Mouse (Mus musculus) lung, postnatal 0 days (tissue): ENCODE data around the gene Grin2c. TPM values are rescaled to one million over a fixed set of nuclear protein-coding genes. Genes with fewer than 3 reads are reported as not detected.

Experiments used
- ATAC-seq: fragments of 200-750 bp; cut with Nextera tagmentation; 2 replicates; pipeline ENCODE4 v1.8.0; 2017; ENCODE audit warnings: moderate library complexity
- DNase-seq: peaks from one replicate; pipeline ENCODE4 v3.0.0-alpha.2; 2016; ENCODE audit warnings: low spot score
- H3K27ac ChIP-seq: fragments of 300-500 bp; sonication (generic); 2 replicates; pipeline ENCODE4 v1.5.1; 2014; ENCODE audit warnings: antibody characterized with exemption, mild to moderate bottlenecking, low read length, mixed read lengths
- H3K27me3 ChIP-seq: fragments of 300-500 bp; sonication (generic); replicated peaks from 2 replicates; pipeline ENCODE4 v1.6.1; 2014; ENCODE audit warnings: low read length, mixed read lengths; ENCODE audit not compliant: insufficient read depth
- H3K36me3 ChIP-seq: fragments of 300-500 bp; sonication (generic); 2 replicates; pipeline ENCODE4 v1.6.1; 2014; ENCODE audit warnings: low read length, mixed read lengths; ENCODE audit not compliant: insufficient read depth
- H3K4me1 ChIP-seq: fragments of 300-500 bp; sonication (generic); 2 replicates; pipeline ENCODE4 v1.6.1; 2014; ENCODE audit warnings: antibody characterized with exemption, low read depth, low read length, mixed read lengths; ENCODE audit not compliant: insufficient read depth
- H3K4me2 ChIP-seq: fragments of 300-500 bp; sonication (generic); replicated peaks from 2 replicates; pipeline ENCODE4 v1.6.1; 2014; ENCODE audit warnings: low read depth, mild to moderate bottlenecking, low read length, moderate library complexity, mixed read lengths
- H3K4me3 ChIP-seq: fragments of 300-500 bp; sonication (generic); 2 replicates; pipeline ENCODE4 v1.5.1; 2014; ENCODE audit warnings: low read depth, low read length
- H3K9ac ChIP-seq: fragments of 300-500 bp; sonication (generic); replicated peaks from 2 replicates; pipeline ENCODE4 v1.6.1; 2014; ENCODE audit warnings: low read depth, mild to moderate bottlenecking
- H3K9me3 ChIP-seq: fragments of 300-500 bp; sonication (generic); 2 replicates; pipeline ENCODE4 v1.6.1; 2016; ENCODE audit warnings: low read length, mixed read lengths
- CTCF ChIP-seq: IDR thresholded peaks from 2 replicates; pipeline ENCODE4 v1.5.1; 2016; ENCODE audit warnings: antibody characterized with exemption, mild to moderate bottlenecking
- EP300 ChIP-seq: IDR thresholded peaks from 2 replicates; pipeline ENCODE4 v1.6.1; 2016; ENCODE audit warnings: antibody characterized with exemption, mild to moderate bottlenecking, control low read depth
- WGBS: fragments of 180-500 bp; shearing (Covaris S2); extraction: QIAGEN DNeasy Blood & Tissue Kit; methylation state at CpG from one replicate; pipeline ENCODE4 v1.1.7; 2014; 5-methylcytosine and 5-hydroxymethylcytosine counted together
- microRNA-seq: library from miRNA; unstranded; fragments of <30 nt; microRNA quantifications from one replicate; pipeline ENCODE4, GENCODE M21; 2016
- polyA plus RNA-seq: library from polyadenylated mRNA; unstranded; fragments of >200 nt; fragmentation: Nextera tagmentation; extraction: Ambion mirVana; gene quantifications from 2 replicates; pipeline ENCODE4 v1.2.1, GENCODE M21; 2015

Gene Grin2c
- polyA plus RNA-seq, 1 experiment from 2014 or later = 0.11 TPM

GRCm38 (mm10) chr11:115209958-115210357, 57.1 kb downstream of the Grin2c start:
- ATAC-seq = no peak
- H3K27ac ChIP-seq = peak overlapping the region; percentile 51; the same call in 1 of the 2 replicates
- no peak overlapping the region for H3K4me3 ChIP-seq
- no peak overlapping the region for H3K4me2 ChIP-seq
- H3K9ac ChIP-seq = no peak overlapping the region
- no peaks in the 10 kb centered on the region for H3K4me1 ChIP-seq
- no peaks in the 10 kb centered on the region for H3K27me3 ChIP-seq
- 84% methylated on average over 7 of the region's 7 CpGs for WGBS
- H3K9me3 ChIP-seq = no peaks in the 10 kb centered on the region
- peaks cover 8% of the 10 kb centered on the region for H3K36me3 ChIP-seq
- TF ChIP-seq CTCF (no peak), EP300 (no peak)
- no peak for DNase-seq

- no peaks in the 10 kb centered on the region for H3K27me3 ChIP-seq
- H3K4me3 ChIP-seq = no peak overlapping the region
- TF ChIP-seq EP300 = no peak
- 79% methylated on average over 25 of the region's 25 CpGs for WGBS
- H3K9me3 ChIP-seq = no peaks in the 10 kb centered on the region
- no peak overlapping the region for H3K4me2 ChIP-seq
- H3K36me3 ChIP-seq = peaks cover 8% of the 10 kb centered on the region
- H3K9ac ChIP-seq = no peak overlapping the region
- H3K27ac ChIP-seq = peak overlapping the region; percentile 51; the same call in 1 of the 2 replicates
- ATAC-seq (peak; percentile 50; the same call in 1 of the 2 replicates), DNase-seq (peak; percentile 52)
- no peaks in the 10 kb centered on the region for H3K4me1 ChIP-seq
These were observed 58.0 kb downstream of the Grin2c start for GRCm38 (mm10) chr11:115208776-115209732.

GRCm38 (mm10) chr11:115208126-115208525, 58.9 kb downstream of the Grin2c start:
- peaks cover 8% of the 10 kb centered on the region for H3K36me3 ChIP-seq
- TF ChIP-seq CTCF (no peak), EP300 (no peak)
- H3K9me3 ChIP-seq = no peaks in the 10 kb centered on the region
- H3K4me1 ChIP-seq = no peaks in the 10 kb centered on the region
- no peak overlapping the region for H3K9ac ChIP-seq
- WGBS = 90% methylated on average over 12 of the region's 12 CpGs
- no peaks in the 10 kb centered on the region for H3K27me3 ChIP-seq
- no peak for ATAC-seq
- no peak overlapping the region for H3K4me2 ChIP-seq
- DNase-seq = no peak
- no peak overlapping the region for H3K27ac ChIP-seq
- H3K4me3 ChIP-seq = no peak overlapping the region

GRCm38 (mm10) chr11:115202756-115203155, 64.3 kb downstream of the Grin2c start:
- H3K27ac ChIP-seq = no peak overlapping the region
- peaks cover 11% of the 10 kb centered on the region for H3K36me3 ChIP-seq
- H3K4me1 ChIP-seq = no peaks in the 10 kb centered on the region
- no peak for DNase-seq
- 93% methylated on average over 9 of the region's 9 CpGs for WGBS
- no peak for TF ChIP-seq CTCF
- no peak for TF ChIP-seq EP300
- ATAC-seq = no peak
- no peaks in the 10 kb centered on the region for H3K27me3 ChIP-seq
- H3K9ac ChIP-seq = no peak overlapping the region
- H3K9me3 ChIP-seq = no peaks in the 10 kb centered on the region
- no peak overlapping the region for H3K4me3 ChIP-seq
- no peak overlapping the region for H3K4me2 ChIP-seq

- Histone ChIP-seq H3K9me3 (no peaks in the 10 kb centered on the region), H3K4me3 (no peak overlapping the region), H3K36me3 (peaks cover 13% of the 10 kb centered on the region), H3K4me2 (no peak overlapping the region), H3K27me3 (no peaks in the 10 kb centered on the region), H3K9ac (no peak overlapping the region), H3K4me1 (no peaks in the 10 kb centered on the region), H3K27ac (no peak overlapping the region)
- ATAC-seq (peak; percentile 86), DNase-seq (peak; percentile 80)
- TF ChIP-seq CTCF (peak; percentile 98), EP300 (no peak)
- 13% methylated on average over 12 of the region's 12 CpGs for WGBS
These were observed 64.7 kb downstream of the Grin2c start for GRCm38 (mm10) chr11:115202316-115202715.

- Histone ChIP-seq H3K4me2 (no peak overlapping the region), H3K36me3 (peaks cover 5% of the 10 kb centered on the region; the same call in 1 of the 2 replicates), H3K9ac (no peak overlapping the region), H3K9me3 (no peaks in the 10 kb centered on the region), H3K4me3 (no peak overlapping the region), H3K4me1 (no peaks in the 10 kb centered on the region), H3K27me3 (no peaks in the 10 kb centered on the region), H3K27ac (no peak overlapping the region)
- 96% methylated on average over 4 of the region's 4 CpGs for WGBS
- ATAC-seq (no peak), DNase-seq (no peak)
- TF ChIP-seq CTCF (no peak), EP300 (no peak)
These were observed 66.5 kb downstream of the Grin2c start for GRCm38 (mm10) chr11:115200520-115200919.

Small RNA genes within 50 kb of the gene (microRNA-seq; reads per million reads assigned to microRNA genes)
- gene Gm25837 = not detected

Other genes with a start within 250 kb of the Grin2c start
- gene Cd300ld4, start 240.2 kb downstream of the Grin2c start, polyA plus RNA-seq = not detected in 2 replicates
- not detected in 2 replicates for gene Cd300ld5, start 229.5 kb downstream of the Grin2c start, polyA plus RNA-seq
- gene Cd300ld3, start 218.8 kb downstream of the Grin2c start, polyA plus RNA-seq = not detected in 2 replicates
- 0.21 and 0.31 TPM in 2 replicates for gene Cd300e, start 205.1 kb downstream of the Grin2c start, polyA plus RNA-seq
- gene Rab37, start 175.8 kb downstream of the Grin2c start, polyA plus RNA-seq = 0.56 and 0.85 TPM in 2 replicates
- 12.7 and 13.1 TPM in 2 replicates for gene Cd300lf, start 133.3 kb downstream of the Grin2c start, polyA plus RNA-seq
- gene Slc9a3r1, start 103.9 kb downstream of the Grin2c start, polyA plus RNA-seq = 56.9 and 71.2 TPM in 2 replicates
- 9.6 and 10.5 TPM in 2 replicates for gene Tmem104, start 79.8 kb downstream of the Grin2c start, polyA plus RNA-seq
- gene Nat9, start 79.4 kb downstream of the Grin2c start, polyA plus RNA-seq = 30.3 and 30.8 TPM in 2 replicates
- 6.9 and 7.9 TPM in 2 replicates for gene Fdxr, start 9.8 kb upstream of the Grin2c start, polyA plus RNA-seq
- 0.17 and 0.24 TPM in 2 replicates for gene Fads6, start 30.4 kb upstream of the Grin2c start, polyA plus RNA-seq
- not detected in 2 replicates for gene Otop2, start 39.9 kb upstream of the Grin2c start, polyA plus RNA-seq
- gene Ush1g, start 54.8 kb upstream of the Grin2c start, polyA plus RNA-seq = not detected in 2 replicates
- not detected in 2 replicates for gene Otop3, start 67.5 kb upstream of the Grin2c start, polyA plus RNA-seq
- 16.0 and 17.9 TPM in 2 replicates for gene Hid1, start 100.5 kb upstream of the Grin2c start, polyA plus RNA-seq
- gene Cdr2l, start 114.7 kb upstream of the Grin2c start, polyA plus RNA-seq = 14.0 and 15.8 TPM in 2 replicates
- gene Mrpl58, start 136.5 kb upstream of the Grin2c start, polyA plus RNA-seq = 154 and 180 TPM in 2 replicates
- 669 and 721 TPM in 2 replicates for gene Atp5h, start 152.7 kb upstream of the Grin2c start, polyA plus RNA-seq
- gene Kctd2, start 152.9 kb upstream of the Grin2c start, polyA plus RNA-seq = 18.6 and 19.1 TPM in 2 replicates
- gene Trim80, start 173.3 kb upstream of the Grin2c start, polyA plus RNA-seq = not detected in 2 replicates
- gene Slc16a5, start 195.2 kb upstream of the Grin2c start, polyA plus RNA-seq = 0.07 and 0.13 TPM in 2 replicates
- gene Armc7, start 208.4 kb upstream of the Grin2c start, polyA plus RNA-seq = 6.4 and 9.0 TPM in 2 replicates
- 102 and 109 TPM in 2 replicates for gene Nt5c, start 224.6 kb upstream of the Grin2c start, polyA plus RNA-seq
- gene Jpt1, start 247.1 kb upstream of the Grin2c start, polyA plus RNA-seq = 195 and 201 TPM in 2 replicates